ENCODE assay signal across 9 mouse cellular contexts in the genomic region with DNA sequence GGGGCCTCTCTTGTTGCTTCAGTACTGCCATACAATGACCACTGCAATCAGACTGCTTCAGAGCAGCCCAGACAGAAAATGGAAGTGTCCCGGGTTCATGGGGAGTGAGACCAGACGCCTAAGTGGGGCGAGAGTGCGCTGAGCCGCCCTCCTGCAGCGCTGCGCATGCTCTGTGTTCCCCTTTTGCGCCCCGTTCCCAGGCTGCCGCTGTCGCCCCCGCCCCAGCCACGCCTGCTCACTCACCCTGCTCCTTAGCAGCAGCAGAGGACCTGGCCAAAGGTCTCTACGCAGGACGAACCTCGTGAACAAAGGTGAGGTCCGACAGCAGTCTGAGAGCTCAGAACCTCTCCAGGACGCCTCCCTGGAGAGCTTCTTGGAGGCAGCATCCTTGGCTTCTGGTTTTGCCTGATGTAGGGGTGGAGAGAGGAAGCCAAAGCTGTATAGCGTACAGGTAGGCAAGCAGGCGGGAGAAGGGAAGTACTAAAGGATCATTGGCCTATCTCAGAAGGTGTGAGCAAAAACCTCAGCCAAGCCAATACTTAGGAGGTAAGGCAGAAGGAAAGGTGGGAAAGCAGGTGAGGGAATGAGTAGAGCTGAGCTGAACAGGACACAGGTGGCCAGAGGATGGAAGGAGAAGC. TPM values are rescaled to one million over a fixed set of nuclear protein-coding genes. Genes with fewer than 3 reads are reported as not detected.
DNase-seq lines count a peak whose midpoint lies in the region; ATAC-seq lines count a peak whose summit lies in the region.
"Had no signal": no experiment of that assay in that cellular context is flagged by ENCODE, and none has a peak within 500 bp of the region (broad histone marks: within the 10 kb centered on the region; RNA-seq: fewer than 3 reads in every experiment).

Zfp92 (plus strand) TSS at position 217 of the 638 bp plus-strand sequence.

- H3K27ac ChIP-seq in embryonic facial prominence, embryonic 12.5 days = no peak within 1 kb of the TSS
- no peak within 1 kb of the TSS for H3K27ac ChIP-seq in hindbrain, embryonic 15.5 days (replicated peaks)
- H3K27ac ChIP-seq in liver, embryonic 15.5 days (replicated peaks) = no peak within 1 kb of the TSS
- no peak within 1 kb of the TSS for H3K27ac ChIP-seq in stomach, embryonic 15.5 days
- H3K27ac ChIP-seq: macrophage had no signal

- H3K4me1 ChIP-seq in embryonic facial prominence, embryonic 12.5 days = no peaks in the 10 kb centered on the region
- no peaks in the 10 kb centered on the region for H3K4me1 ChIP-seq in hindbrain, embryonic 15.5 days (replicated peaks)
- no peaks in the 10 kb centered on the region for H3K4me1 ChIP-seq in liver, embryonic 15.5 days (replicated peaks)
- H3K4me1 ChIP-seq in stomach, embryonic 15.5 days = no peaks in the 10 kb centered on the region

- intact Hi-C loops in left cerebral cortex, postnatal 25 days (cut with DNase I) = no loop called here

- 13% methylated on average over 20 of the region's 20 CpGs for WGBS in embryonic facial prominence, embryonic 12.5 days
- 18% methylated on average over 20 of the region's 20 CpGs for WGBS in hindbrain, embryonic 15.5 days
- WGBS in liver, embryonic 15.5 days (ENCODE audit: insufficient replicate concordance) = 18% methylated on average over 20 of the region's 20 CpGs
- WGBS in stomach, embryonic 15.5 days = 17% methylated on average over 18 of the region's 20 CpGs

- H3K36me3 ChIP-seq in embryonic facial prominence, embryonic 12.5 days = no peaks in the 10 kb centered on the region
- no peaks in the 10 kb centered on the region for H3K36me3 ChIP-seq in hindbrain, embryonic 15.5 days
- no peaks in the 10 kb centered on the region for H3K36me3 ChIP-seq in liver, embryonic 15.5 days (replicated peaks)
- H3K36me3 ChIP-seq in stomach, embryonic 15.5 days = no peaks in the 10 kb centered on the region

- DNase-seq in left cerebral cortex, postnatal 25 days (ENCODE audit: low spot score in 2 of 2) = peak; percentile 10 to 18
- no peak for DNase-seq in left cerebral cortex, adult 11 months (ENCODE audit: low spot score)
- DNase-seq in cerebellum, adult 18-20 months = no peak
- DNase-seq in testis, postnatal 10 days (ENCODE audit: low spot score) = no peak

- peaks cover 12% of the 10 kb centered on the region; the same call in 1 of the 2 replicates for H3K27me3 ChIP-seq in embryonic facial prominence, embryonic 12.5 days
- no peaks in the 10 kb centered on the region for H3K27me3 ChIP-seq in hindbrain, embryonic 15.5 days
- no peaks in the 10 kb centered on the region; the same call in 1 of the 2 replicates for H3K27me3 ChIP-seq in liver, embryonic 15.5 days
- no peaks in the 10 kb centered on the region for H3K27me3 ChIP-seq in stomach, embryonic 15.5 days (replicated peaks)

- no peaks in the 10 kb centered on the region for H3K9me3 ChIP-seq in embryonic facial prominence, embryonic 12.5 days
- H3K9me3 ChIP-seq in hindbrain, embryonic 15.5 days = no peaks in the 10 kb centered on the region
- no peaks in the 10 kb centered on the region for H3K9me3 ChIP-seq in liver, embryonic 15.5 days (replicated peaks)
- H3K9me3 ChIP-seq in stomach, embryonic 15.5 days = no peaks in the 10 kb centered on the region

- H3K4me3 ChIP-seq in embryonic facial prominence, embryonic 12.5 days = peak within 1 kb of the TSS; percentile 25
- H3K4me3 ChIP-seq in hindbrain, embryonic 15.5 days = peak within 1 kb of the TSS; percentile 39
- H3K4me3 ChIP-seq in liver, embryonic 15.5 days (replicated peaks) = no peak within 1 kb of the TSS
- peak within 1 kb of the TSS; percentile 28 for H3K4me3 ChIP-seq in stomach, embryonic 15.5 days (replicated peaks)

- peak within 1 kb of the TSS; percentile 51 for H3K4me2 ChIP-seq in embryonic facial prominence, embryonic 12.5 days (replicated peaks)
- peak within 1 kb of the TSS; percentile 58 for H3K4me2 ChIP-seq in hindbrain, embryonic 15.5 days
- H3K4me2 ChIP-seq in liver, embryonic 15.5 days = peak within 1 kb of the TSS; percentile 42
- peak within 1 kb of the TSS; percentile 50 for H3K4me2 ChIP-seq in stomach, embryonic 15.5 days

- H3K9ac ChIP-seq in embryonic facial prominence, embryonic 12.5 days = no peak within 1 kb of the TSS
- peak within 1 kb of the TSS; percentile 27; the same call in 1 of the 2 replicates for H3K9ac ChIP-seq in hindbrain, embryonic 15.5 days
- no peak within 1 kb of the TSS for H3K9ac ChIP-seq in liver, embryonic 15.5 days
- no peak within 1 kb of the TSS for H3K9ac ChIP-seq in stomach, embryonic 15.5 days

- no peak for ATAC-seq in embryonic facial prominence, embryonic 12.5 days (ENCODE audit: insufficient number of reproducible peaks, insufficient read depth, low FRiP score, low TSS enrichment)
- ATAC-seq in hindbrain, embryonic 15.5 days (ENCODE audit: low FRiP score, low read depth) = peak; percentile 65; the same call in 1 of the 2 replicates
- ATAC-seq in liver, embryonic 15.5 days (ENCODE audit: insufficient read depth) = no peak
- ATAC-seq in stomach, embryonic 15.5 days (ENCODE audit: insufficient read depth, low FRiP score, low read depth) = no peak

RNA-seq across cellular contexts. Expression of gene Zfp92, which starts in this region (rescaled TPM):
- 1 to 10 TPM; 1.4 to 2.3 TPM for total RNA-seq in left cerebral cortex, postnatal 25 days (2021)
- 0.19 and 0.29 TPM in 2 replicates for polyA plus RNA-seq in embryonic facial prominence, embryonic 12.5 days (2016; fragmentation: Nextera tagmentation; extraction: Ambion mirVana)
- 1.2 and 1.4 TPM in 2 replicates for polyA plus RNA-seq in hindbrain, embryonic 15.5 days (2015; fragmentation: Nextera tagmentation; extraction: Ambion mirVana)
- polyA plus RNA-seq in liver, embryonic 15.5 days (2015; fragmentation: Nextera tagmentation; extraction: Ambion mirVana) = not detected in 2 replicates
- 0.21 and 0.40 TPM in 2 replicates for polyA plus RNA-seq in stomach, embryonic 15.5 days (2015; fragmentation: Nextera tagmentation; extraction: Ambion mirVana)
- polyA plus RNA-seq: macrophage had no signal

Comparison
In these comparisons a context has a peak if more than half of its experiments do, and no peak if none do; other contexts are left out.
1. DNase-seq: peak in left cerebral cortex, postnatal 25 days (2 of 2); none in left cerebral cortex, adult 11 months (single experiment), cerebellum, adult 18-20 months (0 of 2) and testis, postnatal 10 days (single experiment).
2. Peak in every context shown above with its lines, with median percentiles within 50 percentile points of each other: H3K4me2 ChIP-seq.